In genomic region chr10:81863409-81864407, GRCm38 (mm10) we compare ENCODE assay signal across 8 mouse cellular contexts. TPM values are rescaled to one million over a fixed set of nuclear protein-coding genes. Genes with fewer than 3 reads are reported as not detected.
DNase-seq lines count a peak whose midpoint lies in the region; ATAC-seq and TF ChIP-seq lines count a peak whose summit lies in the region.
"Not testable (repeated sequence)": the region's sequence is repeated elsewhere in the genome, so short reads cannot be mapped to it uniquely, and the experiment has no call there.

Gene Gm32687, plus strand, starts transcription at chr10:81863934.

- not testable (repeated sequence) for H3K9ac ChIP-seq in embryonic facial prominence, embryonic 11.5 days (replicated peaks; ENCODE audit: low read length); hindbrain, embryonic 12.5 days; liver, embryonic 13.5 days; midbrain, embryonic 15.5 days; stomach, embryonic 14.5 days (replicated peaks; ENCODE audit: low read depth, low read length)

- peak; percentile 98 for ATAC-seq in activated CD4-positive, CD25-positive, alpha-beta regulatory T cell, adult 4 months
- ATAC-seq in embryonic facial prominence, embryonic 11.5 days (replicated peaks; ENCODE audit: insufficient number of reproducible peaks, low FRiP score, low TSS enrichment, low read depth) = peak; percentile 100
- peak; percentile 100 for ATAC-seq in hindbrain, embryonic 12.5 days (ENCODE audit: low FRiP score)
- peak; percentile 99 for ATAC-seq in liver, embryonic 13.5 days (ENCODE audit: low read depth)
- ATAC-seq in midbrain, embryonic 15.5 days (replicated peaks) = peak; percentile 100
- peak; percentile 100 for ATAC-seq in stomach, embryonic 14.5 days (ENCODE audit: insufficient number of reproducible peaks, insufficient read depth, low FRiP score, low read depth)

- not testable (repeated sequence) for H3K36me3 ChIP-seq in embryonic facial prominence, embryonic 11.5 days (replicated peaks; ENCODE audit: control insufficient read depth, insufficient read depth, low read depth, low read length); hindbrain, embryonic 12.5 days; liver, embryonic 13.5 days; midbrain, embryonic 15.5 days (replicated peaks); stomach, embryonic 14.5 days (ENCODE audit: control insufficient read depth, insufficient read depth, low read length)

- H3K4me3 ChIP-seq in embryonic facial prominence, embryonic 11.5 days (ENCODE audit: low read depth, low read length); gastrocnemius, adult 2 months; hindbrain, embryonic 12.5 days; liver, embryonic 13.5 days (replicated peaks); stomach, embryonic 14.5 days (ENCODE audit: low read depth, low read length): not testable (repeated sequence)
- 0 out of 2 replicates have a peak within 1 kb of the TSS, but pooled peaks have one; percentile 12 for H3K4me3 ChIP-seq in midbrain, embryonic 15.5 days

- not testable (repeated sequence) for TF ChIP-seq CTCF in gastrocnemius, adult 2 months (IDR thresholded peaks at IDR 0.05)

- WGBS in embryonic facial prominence, embryonic 11.5 days = 34% methylated on average over 3 of the region's 49 CpGs
- 23% methylated on average over 5 of the region's 49 CpGs for WGBS in hindbrain, embryonic 12.5 days
- 36% methylated on average over 6 of the region's 49 CpGs for WGBS in liver, embryonic 13.5 days (ENCODE audit: insufficient replicate concordance)
- 29% methylated on average over 5 of the region's 49 CpGs for WGBS in midbrain, embryonic 15.5 days
- 34% methylated on average over 4 of the region's 49 CpGs for WGBS in stomach, embryonic 14.5 days

- H3K9me3 ChIP-seq in embryonic facial prominence, embryonic 11.5 days (replicated peaks; ENCODE audit: control insufficient read depth, low read length); hindbrain, embryonic 12.5 days (replicated peaks); liver, embryonic 13.5 days (replicated peaks); midbrain, embryonic 15.5 days; stomach, embryonic 14.5 days (ENCODE audit: control insufficient read depth, low read depth, low read length): not testable (repeated sequence)

- H3K4me2 ChIP-seq in embryonic facial prominence, embryonic 11.5 days (ENCODE audit: low read depth, low read length); hindbrain, embryonic 12.5 days (replicated peaks); liver, embryonic 13.5 days; stomach, embryonic 14.5 days (replicated peaks; ENCODE audit: low read depth, low read length): not testable (repeated sequence)
- 0 out of 2 replicates have a peak within 1 kb of the TSS, but pooled peaks have one; percentile 20 for H3K4me2 ChIP-seq in midbrain, embryonic 15.5 days

- DNase-seq in embryonic facial prominence, embryonic 11.5 days (ENCODE audit: low spot score); liver, embryonic 13.5 days: not testable (repeated sequence)
- peak; percentile 7 for DNase-seq in gastrocnemius, adult 2 months
- peak; percentile 0 for DNase-seq in kidney, postnatal 14 days

- H3K27ac ChIP-seq in embryonic facial prominence, embryonic 11.5 days (replicated peaks; ENCODE audit: low read depth, low read length); gastrocnemius, adult 2 months; hindbrain, embryonic 12.5 days; liver, embryonic 13.5 days; midbrain, embryonic 15.5 days; stomach, embryonic 14.5 days (ENCODE audit: low read length): not testable (repeated sequence)

- intact Hi-C loops in gastrocnemius, adult 2 months (cut with DNase I) = not testable (repeated sequence)

- not testable (repeated sequence) for H3K27me3 ChIP-seq in embryonic facial prominence, embryonic 11.5 days (ENCODE audit: control insufficient read depth, insufficient read depth, low read length); hindbrain, embryonic 12.5 days; liver, embryonic 13.5 days; midbrain, embryonic 15.5 days (replicated peaks); stomach, embryonic 14.5 days (ENCODE audit: control insufficient read depth, insufficient read depth, low read length)

- H3K4me1 ChIP-seq in embryonic facial prominence, embryonic 11.5 days (ENCODE audit: control insufficient read depth, insufficient read depth, low read length); hindbrain, embryonic 12.5 days; liver, embryonic 13.5 days (replicated peaks); midbrain, embryonic 15.5 days; stomach, embryonic 14.5 days (ENCODE audit: control insufficient read depth, insufficient read depth, low read length): not testable (repeated sequence)

RNA-seq across cellular contexts. Expression of gene Gm32687, which starts in this region (rescaled TPM):
- polyA plus RNA-seq in activated CD4-positive, CD25-positive, alpha-beta regulatory T cell, adult 4 months (2017; shearing (Covaris generic)) = 1 to 10 TPM; 5.1 to 5.8 TPM
- polyA plus RNA-seq in embryonic facial prominence, embryonic 11.5 days (2014; fragmentation: Nextera tagmentation; extraction: Ambion mirVana) = 11.9 and 12.1 TPM in 2 replicates
- 1 to 10 TPM; 2.0 to 2.9 TPM for total RNA-seq in gastrocnemius, adult 2 months (2021)
- polyA plus RNA-seq in hindbrain, embryonic 12.5 days (2016; fragmentation: Nextera tagmentation; extraction: Ambion mirVana) = 10.2 and 13.7 TPM in 2 replicates
- polyA plus RNA-seq in liver, embryonic 13.5 days (2015; fragmentation: Nextera tagmentation; extraction: Ambion mirVana) = 2.1 and 3.5 TPM in 2 replicates
- 9.1 and 11.7 TPM in 2 replicates for polyA plus RNA-seq in midbrain, embryonic 15.5 days (2015; fragmentation: Nextera tagmentation; extraction: Ambion mirVana)
- polyA plus RNA-seq in stomach, embryonic 14.5 days (2014; fragmentation: Nextera tagmentation; extraction: Ambion mirVana) = 12.4 and 13.6 TPM in 2 replicates
